Comparison of ENCODE assay signal across 8 mouse cellular contexts in the genomic region with DNA sequence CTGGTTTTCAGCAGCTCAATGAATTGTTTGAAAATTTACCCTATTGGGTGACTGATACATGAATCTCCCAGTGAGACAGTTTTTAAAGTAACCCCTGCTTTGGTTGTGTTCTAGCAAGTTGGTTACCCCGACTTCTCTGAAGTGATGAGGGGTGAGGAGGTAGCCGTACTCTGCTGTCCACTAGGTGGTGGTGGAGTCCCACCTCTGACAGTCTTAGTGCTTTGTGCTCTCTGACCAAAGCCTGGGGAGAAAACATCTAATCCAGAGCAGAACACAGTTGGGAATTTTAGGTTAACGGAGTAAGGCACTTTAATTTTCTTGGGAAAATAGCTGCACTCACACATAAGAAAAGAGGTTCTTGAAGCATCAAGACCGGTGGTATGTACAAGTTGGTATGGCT.
A peak's percentile ranks its signal among the peaks of the same experiment; 100 is the strongest.
DNase-seq lines count a peak whose midpoint lies in the region; TF ChIP-seq lines count a peak whose summit lies in the region.
"Had no signal": no experiment of that assay in that cellular context is flagged by ENCODE, and none has a peak within 500 bp of the region (broad histone marks: within the 10 kb centered on the region; RNA-seq: fewer than 3 reads in every experiment).

No protein-coding gene starts in this region.

- peak; percentile 90 for TF ChIP-seq RAD21 in CH12.LX (IDR thresholded peaks at IDR 0.05; ENCODE audit: low read depth, low read length)

- TF ChIP-seq POLR2A in CH12.LX (IDR thresholded peaks at IDR 0.05; ENCODE audit: low read depth, low read length): no peak

- dilution Hi-C loops in CH12.LX (cut with MboI; ENCODE audit: extremely low pct_ligation_motif_present, extremely low pct_unique_long_range_greater_than_20kb, low sequenced_read_pairs): no loop called here

- no peaks in the 10 kb centered on the region for H3K9me3 ChIP-seq in CH12.LX (replicated peaks; ENCODE audit: low read length)
- H3K9me3 ChIP-seq: stomach, embryonic 15.5 days had no signal

- H3K4me3 ChIP-seq in CH12.LX (replicated peaks in 1 of 3; ENCODE audit: low read depth in 2 of 3, low read length in 2 of 3, poor library complexity in 1 of 3): no peak overlapping the region
- H3K4me3 ChIP-seq in layer of hippocampus, adult 2 months: no peak overlapping the region
- H3K4me3 ChIP-seq: stomach, embryonic 15.5 days had no signal

- peak; percentile 82 to 84 for TF ChIP-seq CTCF in CH12.LX (conservative IDR thresholded peaks at IDR 0.05 in 1 of 2, IDR thresholded peaks at IDR 0.05 in 1 of 2; ENCODE audit: low read depth in 2 of 2, low read length in 2 of 2)
- TF ChIP-seq CTCF in layer of hippocampus, adult 2 months (conservative IDR thresholded peaks at IDR 0.05): peak; percentile 91

- DNase-seq in 3T3-L1 (ENCODE audit: low read depth, low spot score) (peak; percentile 72), CH12.LX (ENCODE audit: extremely low read depth) (peak; percentile 51)
- peak; percentile 86 to 88 for DNase-seq in cerebellum, postnatal 10 days
- DNase-seq in frontal cortex, adult 2 months (ENCODE audit: extremely low spot score in 1 of 2, low spot score in 1 of 2): peak; percentile 49 to 80
- DNase-seq in layer of hippocampus, adult 2 months (ENCODE audit: low spot score in 2 of 2): peak; percentile 63 to 77
- DNase-seq in lung, postnatal 14 days: peak; percentile 40
- peak; percentile 59 for DNase-seq in right cerebral cortex, postnatal 14 days

- H3K9ac ChIP-seq in CH12.LX (ENCODE audit: insufficient read depth, low read depth): no peak overlapping the region
- H3K9ac ChIP-seq: stomach, embryonic 15.5 days had no signal

- peaks cover 0 to 11% of the 10 kb centered on the region in 2 experiments; a peak in 2 of 4 replicates for H3K4me1 ChIP-seq in CH12.LX (ENCODE audit: control insufficient read depth in 1 of 2, insufficient read depth in 2 of 2)
- H3K4me1 ChIP-seq: stomach, embryonic 15.5 days had no signal

- TF ChIP-seq EP300 in CH12.LX (IDR thresholded peaks at IDR 0.05; ENCODE audit: low read length): no peak

- no peak overlapping the region for H3K27ac ChIP-seq in CH12.LX (ENCODE audit: insufficient read depth, low read depth)
- no peak overlapping the region for H3K27ac ChIP-seq in layer of hippocampus, adult 2 months
- H3K27ac ChIP-seq: stomach, embryonic 15.5 days had no signal

- H3K27me3 ChIP-seq in CH12.LX (replicated peaks): no peaks in the 10 kb centered on the region
- H3K27me3 ChIP-seq: stomach, embryonic 15.5 days had no signal

- in situ Hi-C loops in CH12.LX (cut with MboI; ENCODE audit: low pct_ligation_motif_present, low pct_unique_long_range_greater_than_20kb, low sequenced_read_pairs): no loop called here

- H3K4me2 ChIP-seq in CH12.LX (ENCODE audit: insufficient read depth, low read depth, poor library complexity, severe bottlenecking): no peak overlapping the region
- H3K4me2 ChIP-seq: stomach, embryonic 15.5 days had no signal

- no peaks in the 10 kb centered on the region for H3K36me3 ChIP-seq in CH12.LX (replicated peaks in 1 of 2; ENCODE audit: control insufficient read depth in 1 of 2, insufficient read depth in 1 of 2, low read length in 1 of 2)
- H3K36me3 ChIP-seq: stomach, embryonic 15.5 days had no signal

- H3K79me2 ChIP-seq in CH12.LX (replicated peaks; ENCODE audit: control insufficient read depth, extremely low read depth, insufficient read depth, poor library complexity, severe bottlenecking): no peaks in the 10 kb centered on the region

TF ChIP-seq in CH12.LX, 34 proteins besides CTCF, POLR2A, EP300 and RAD21:
- TF ChIP-seq TBP (conservative IDR thresholded peaks at IDR 0.05; ENCODE audit: low read depth, low read length) (no peak), SMC3 (IDR thresholded peaks at IDR 0.05; ENCODE audit: low read depth, low read length) (peak; percentile 68), POLR2AphosphoS2 (IDR thresholded peaks at IDR 0.05; ENCODE audit: low read depth, low read length) (no peak), RCOR1 (conservative IDR thresholded peaks at IDR 0.05; ENCODE audit: low read depth, low read length) (no peak), KAT2A (IDR thresholded peaks at IDR 0.05; ENCODE audit: insufficient replicate concordance, low read length) (no peak)
